Mouse (Mus musculus) heart, postnatal 10 days (tissue): ENCODE measurements around the gene Eef1akmt3. TPM values are rescaled to one million over a fixed set of nuclear protein-coding genes. Genes with fewer than 3 reads are reported as not detected.
"Not testable (repeated sequence)": the region's sequence is repeated elsewhere in the genome, so short reads cannot be mapped to it uniquely, and the experiment has no call there.

Experiments used
- DNase-seq, 2 experiments: peaks; one replicate each; pipeline ENCODE4 v3.0.0; 2021
- intact Hi-C: fragments of 180-260 bp; cut with DNase I; formaldehyde crosslinking; loops from one replicate; pipeline ENCODE4 v1.15.1; 2025
- total RNA-seq, 2 experiments: library from RNA; stranded (reverse); gene quantifications; 2 replicates each; pipeline ENCODE4 v1.2.3; 2021

The Eef1akmt3 gene
- under 1 TPM; 0.12 to 0.17 TPM for total RNA-seq

GRCm38 (mm10) chr10:127041274-127041766 is at the start of gene Eef1akmt3, which contains the start of gene Mettl1:
Gene Eef1akmt3 (minus strand): TSS chr10:127041513.
Gene Mettl1 (plus strand): TSS chr10:127041414.
- peak in 1 of 2 experiments; percentile 49 for DNase-seq
- intact Hi-C loops, result no loop called here

GRCm38 (mm10) chr10:127090560-127091411 is 49.5 kb upstream of the Eef1akmt3 start:
- intact Hi-C loops, result no loop called here
- peak; percentile 68 to 73 for DNase-seq

- DNase-seq, result no peak
- intact Hi-C loops, result no loop called here
Observed at GRCm38 (mm10) chr10:127085633-127086032, 44.3 kb upstream of the Eef1akmt3 start.

GRCm38 (mm10) chr10:127085052-127085451 is 43.7 kb upstream of the Eef1akmt3 start:
- DNase-seq, result no peak
- intact Hi-C loops, result no loop called here

GRCm38 (mm10) chr10:127083915-127084306 is 42.6 kb upstream of the Eef1akmt3 start:
- intact Hi-C loops, result no loop called here

GRCm38 (mm10) chr10:127083292-127083914 is 42.1 kb upstream of the Eef1akmt3 start:
- intact Hi-C loops, result no loop called here
- DNase-seq, result no peak

More at GRCm38 (mm10) chr10:127083915-127084306, 42.6 kb upstream of the Eef1akmt3 start:
- DNase-seq, result no peak

GRCm38 (mm10) chr10:127081996-127082620 is 40.8 kb upstream of the Eef1akmt3 start:
- intact Hi-C loops, result no loop called here
- no peak for DNase-seq

GRCm38 (mm10) chr10:127080901-127081780 is 39.8 kb upstream of the Eef1akmt3 start:
- DNase-seq, result peak; percentile 50 to 54
- intact Hi-C loops, result no loop called here

- DNase-seq, result peak in 1 of 2 experiments; percentile 41
- intact Hi-C loops, result no loop called here
Observed at GRCm38 (mm10) chr10:127079665-127080391, 38.5 kb upstream of the Eef1akmt3 start.

- intact Hi-C loops, result no loop called here
- peak in 1 of 2 experiments; percentile 67 for DNase-seq
Observed at GRCm38 (mm10) chr10:127078677-127079575, 37.6 kb upstream of the Eef1akmt3 start.

- no peak for DNase-seq
- intact Hi-C loops, result no loop called here
Observed at GRCm38 (mm10) chr10:127078001-127078676, 36.8 kb upstream of the Eef1akmt3 start.

GRCm38 (mm10) chr10:127077515-127077914 is 36.2 kb upstream of the Eef1akmt3 start:
- intact Hi-C loops, result no loop called here
- no peak for DNase-seq

- DNase-seq, result no peak
- intact Hi-C loops, result no loop called here
Observed at GRCm38 (mm10) chr10:127076082-127076481, 34.8 kb upstream of the Eef1akmt3 start.

- intact Hi-C loops, result no loop called here
- DNase-seq, result no peak
Observed at GRCm38 (mm10) chr10:127075651-127076050, 34.3 kb upstream of the Eef1akmt3 start.

GRCm38 (mm10) chr10:127075080-127075479 is 33.8 kb upstream of the Eef1akmt3 start, which contains the start of gene Agap2:
Gene Agap2 (plus strand): TSS chr10:127075284.
- intact Hi-C loops, result no loop called here

GRCm38 (mm10) chr10:127073981-127074380 is 32.7 kb upstream of the Eef1akmt3 start:
- DNase-seq, result no peak
- intact Hi-C loops, result no loop called here

More at GRCm38 (mm10) chr10:127075080-127075479, 33.8 kb upstream of the Eef1akmt3 start, which contains the start of gene Agap2:
- DNase-seq, result no peak

- DNase-seq, intact Hi-C loops: not testable (repeated sequence)
Observed at GRCm38 (mm10) chr10:127072969-127073368, 31.7 kb upstream of the Eef1akmt3 start.

- intact Hi-C loops, DNase-seq: not testable (repeated sequence)
Observed at GRCm38 (mm10) chr10:127072270-127072669, 31.0 kb upstream of the Eef1akmt3 start.
